Mouse (Mus musculus): Measurements from ENCODE around the gene Pax9. TPM values are rescaled to one million over a fixed set of nuclear protein-coding genes. Genes with fewer than 3 reads are reported as not detected.

The Pax9 gene
- polyA plus RNA-seq, 1 experiment from 2014 or later, result 2.4 TPM

GRCm38 (mm10) chr12:56701004-56701403, 9.4 kb downstream of the Pax9 start:
- no peak overlapping the region for H3K4me2 ChIP-seq (ENCODE audit: low read depth, low read length)
- H3K27ac ChIP-seq (ENCODE audit: low read length), result no peak overlapping the region

GRCm38 (mm10) chr12:56717971-56718706, 26.6 kb downstream of the Pax9 start:
- Histone ChIP-seq H3K27me3 (ENCODE audit: control insufficient read depth, insufficient read depth, low read length) (peaks cover 12% of the 10 kb centered on the region; the same call in 1 of the 2 replicates), H3K9ac (ENCODE audit: low read length) (no peak overlapping the region), H3K36me3 (ENCODE audit: control insufficient read depth, insufficient read depth) (no peaks in the 10 kb centered on the region), H3K4me2 (ENCODE audit: low read depth, low read length) (no peak overlapping the region), H3K4me3 (ENCODE audit: low read length) (no peak overlapping the region), H3K9me3 (replicated peaks; ENCODE audit: control insufficient read depth, low read length) (no peaks in the 10 kb centered on the region), H3K4me1 (ENCODE audit: control insufficient read depth, insufficient read depth, low read length) (no peaks in the 10 kb centered on the region), H3K27ac (ENCODE audit: low read length) (no peak overlapping the region)
- ATAC-seq (replicated peaks; ENCODE audit: extremely low read depth, insufficient read depth, low FRiP score), result no peak
- 25% methylated on average over 14 of the region's 14 CpGs for WGBS

More at GRCm38 (mm10) chr12:56701004-56701403, 9.4 kb downstream of the Pax9 start:
- no peak for ATAC-seq (replicated peaks; ENCODE audit: extremely low read depth, insufficient read depth, low FRiP score)
- no peaks in the 10 kb centered on the region for H3K36me3 ChIP-seq (ENCODE audit: control insufficient read depth, insufficient read depth)
- H3K9me3 ChIP-seq (replicated peaks; ENCODE audit: control insufficient read depth, low read length), result no peaks in the 10 kb centered on the region
- no peak overlapping the region for H3K9ac ChIP-seq (ENCODE audit: low read length)
- peaks cover 51% of the 10 kb centered on the region for H3K27me3 ChIP-seq (ENCODE audit: control insufficient read depth, insufficient read depth, low read length)
- H3K4me1 ChIP-seq (ENCODE audit: control insufficient read depth, insufficient read depth, low read length), result no peaks in the 10 kb centered on the region; the same call in 1 of the 2 replicates
- WGBS, result 8% methylated on average over 6 of the region's 6 CpGs
- H3K4me3 ChIP-seq (ENCODE audit: low read length), result no peak overlapping the region

- no peak overlapping the region for H3K4me3 ChIP-seq (ENCODE audit: low read length)
- ATAC-seq (replicated peaks; ENCODE audit: extremely low read depth, insufficient read depth, low FRiP score), result no peak
- 44% methylated on average over 6 of the region's 6 CpGs for WGBS
- no peaks in the 10 kb centered on the region for H3K4me1 ChIP-seq (ENCODE audit: control insufficient read depth, insufficient read depth, low read length)
- H3K9ac ChIP-seq (ENCODE audit: low read length), result no peak overlapping the region
- no peak overlapping the region for H3K4me2 ChIP-seq (ENCODE audit: low read depth, low read length)
- no peaks in the 10 kb centered on the region for H3K9me3 ChIP-seq (replicated peaks; ENCODE audit: control insufficient read depth, low read length)
- no peaks in the 10 kb centered on the region for H3K36me3 ChIP-seq (ENCODE audit: control insufficient read depth, insufficient read depth)
- no peak overlapping the region for H3K27ac ChIP-seq (ENCODE audit: low read length)
- H3K27me3 ChIP-seq (ENCODE audit: control insufficient read depth, insufficient read depth, low read length), result peaks cover 12% of the 10 kb centered on the region; the same call in 1 of the 2 replicates
Measured at GRCm38 (mm10) chr12:56718707-56719051, 27.1 kb downstream of the Pax9 start.

- H3K9me3 ChIP-seq (replicated peaks; ENCODE audit: control insufficient read depth, low read length), result no peaks in the 10 kb centered on the region
- H3K4me1 ChIP-seq (ENCODE audit: control insufficient read depth, insufficient read depth, low read length), result no peaks in the 10 kb centered on the region
- H3K9ac ChIP-seq (ENCODE audit: low read length), result no peak overlapping the region
- H3K36me3 ChIP-seq (ENCODE audit: control insufficient read depth, insufficient read depth), result no peaks in the 10 kb centered on the region
- no peak overlapping the region for H3K4me2 ChIP-seq (ENCODE audit: low read depth, low read length)
- H3K4me3 ChIP-seq (ENCODE audit: low read length), result no peak overlapping the region
- H3K27me3 ChIP-seq (ENCODE audit: control insufficient read depth, insufficient read depth, low read length), result no peaks in the 10 kb centered on the region
- H3K27ac ChIP-seq (ENCODE audit: low read length), result no peak overlapping the region
- 49% methylated on average over 4 of the region's 4 CpGs for WGBS
- ATAC-seq (replicated peaks; ENCODE audit: extremely low read depth, insufficient read depth, low FRiP score), result no peak
Measured at GRCm38 (mm10) chr12:56727631-56728030, 36.1 kb downstream of the Pax9 start.

GRCm38 (mm10) chr12:56737104-56737503, 45.5 kb downstream of the Pax9 start:
- no peak for ATAC-seq (replicated peaks; ENCODE audit: extremely low read depth, insufficient read depth, low FRiP score)
- WGBS, result 49% methylated on average over 4 of the region's 4 CpGs
- no peak overlapping the region for H3K27ac ChIP-seq (ENCODE audit: low read length)
- no peaks in the 10 kb centered on the region for H3K36me3 ChIP-seq (ENCODE audit: control insufficient read depth, insufficient read depth)
- no peak overlapping the region for H3K4me3 ChIP-seq (ENCODE audit: low read length)
- no peak overlapping the region for H3K4me2 ChIP-seq (ENCODE audit: low read depth, low read length)
- no peaks in the 10 kb centered on the region for H3K9me3 ChIP-seq (replicated peaks; ENCODE audit: control insufficient read depth, low read length)
- H3K9ac ChIP-seq (ENCODE audit: low read length), result no peak overlapping the region
- H3K4me1 ChIP-seq (ENCODE audit: control insufficient read depth, insufficient read depth, low read length), result no peaks in the 10 kb centered on the region
- no peaks in the 10 kb centered on the region for H3K27me3 ChIP-seq (ENCODE audit: control insufficient read depth, insufficient read depth, low read length)

Other genes with a start within 250 kb of the Pax9 start
- 1.1 and 8.1 TPM in 2 replicates for gene Nkx2-1, start 154.9 kb upstream of the Pax9 start, polyA plus RNA-seq (2015; fragmentation: Nextera tagmentation; extraction: Ambion mirVana)
- not detected in 2 replicates for gene Nkx2-9, start 78.5 kb upstream of the Pax9 start, polyA plus RNA-seq (2015; fragmentation: Nextera tagmentation; extraction: Ambion mirVana)

Data from heart, embryonic 16.5 days (tissue).